Mouse (Mus musculus): ENCODE results near the gene Cxcl15.

The Cxcl15 gene

GRCm38 (mm10) chr5:90794195-90794625 is at the start of gene Cxcl15:
Gene Cxcl15, plus strand, starts transcription at chr5:90794534.
- no peak for DNase-seq (ENCODE audit: extremely low read depth, insufficient read length, low spot score)

GRCm38 (mm10) chr5:90753934-90754333 is 40.4 kb upstream of the Cxcl15 start:
- DNase-seq (ENCODE audit: extremely low read depth, insufficient read length, low spot score) = peak; percentile 51

GRCm38 (mm10) chr5:90758020-90758605 is 36.2 kb upstream of the Cxcl15 start:
- DNase-seq (ENCODE audit: extremely low read depth, insufficient read length, low spot score) = peak; percentile 70

GRCm38 (mm10) chr5:90759077-90760065 is 35.0 kb upstream of the Cxcl15 start, which contains the start of gene Cxcl5:
Gene Cxcl5, plus strand, starts transcription at chr5:90759360.
- DNase-seq (ENCODE audit: extremely low read depth, insufficient read length, low spot score) = peak; percentile 71

GRCm38 (mm10) chr5:90760303-90760702 is 34.0 kb upstream of the Cxcl15 start:
- no peak for DNase-seq (ENCODE audit: extremely low read depth, insufficient read length, low spot score)

GRCm38 (mm10) chr5:90760844-90761243 is 33.5 kb upstream of the Cxcl15 start:
- no peak for DNase-seq (ENCODE audit: extremely low read depth, insufficient read length, low spot score)

- no peak for DNase-seq (ENCODE audit: extremely low read depth, insufficient read length, low spot score)
Observed at GRCm38 (mm10) chr5:90761834-90762233, 32.5 kb upstream of the Cxcl15 start.

GRCm38 (mm10) chr5:90763912-90764665 is 30.2 kb upstream of the Cxcl15 start:
- peak; percentile 55 for DNase-seq (ENCODE audit: extremely low read depth, insufficient read length, low spot score)

GRCm38 (mm10) chr5:90765821-90766606 is 28.3 kb upstream of the Cxcl15 start:
- DNase-seq (ENCODE audit: extremely low read depth, insufficient read length, low spot score) = peak; percentile 33

- no peak for DNase-seq (ENCODE audit: extremely low read depth, insufficient read length, low spot score)
Observed at GRCm38 (mm10) chr5:90768218-90768617, 26.1 kb upstream of the Cxcl15 start, which contains the start of gene Ppbp. Gene Ppbp, plus strand, starts transcription at chr5:90768518.

GRCm38 (mm10) chr5:90771369-90771768 is 23.0 kb upstream of the Cxcl15 start:
- DNase-seq (ENCODE audit: extremely low read depth, insufficient read length, low spot score) = no peak

- DNase-seq (ENCODE audit: extremely low read depth, insufficient read length, low spot score) = no peak
Observed at GRCm38 (mm10) chr5:90771880-90772653, 22.3 kb upstream of the Cxcl15 start, which contains the start of gene Pf4. Gene Pf4, plus strand, starts transcription at chr5:90772435.

GRCm38 (mm10) chr5:90775562-90775961 is 18.8 kb upstream of the Cxcl15 start:
- DNase-seq (ENCODE audit: extremely low read depth, insufficient read length, low spot score) = no peak

- DNase-seq (ENCODE audit: extremely low read depth, insufficient read length, low spot score) = no peak
Observed at GRCm38 (mm10) chr5:90777621-90778020, 16.7 kb upstream of the Cxcl15 start.

- no peak for DNase-seq (ENCODE audit: extremely low read depth, insufficient read length, low spot score)
Observed at GRCm38 (mm10) chr5:90778856-90779255, 15.5 kb upstream of the Cxcl15 start.

GRCm38 (mm10) chr5:90783697-90784096 is 10.6 kb upstream of the Cxcl15 start:
- DNase-seq (ENCODE audit: extremely low read depth, insufficient read length, low spot score) = no peak

- DNase-seq (ENCODE audit: extremely low read depth, insufficient read length, low spot score) = peak; percentile 63
Observed at GRCm38 (mm10) chr5:90785659-90786588, 8.4 kb upstream of the Cxcl15 start, which contains the start of gene Cxcl3. Gene Cxcl3, plus strand, starts transcription at chr5:90786103.

GRCm38 (mm10) chr5:90788114-90788513 is 6.2 kb upstream of the Cxcl15 start:
- peak; percentile 37 for DNase-seq (ENCODE audit: extremely low read depth, insufficient read length, low spot score)
